10 mouse cellular contexts compared by ENCODE assay signal in genomic region chr8:106699588-106699987, GRCm38 (mm10). TPM values are rescaled to one million over a fixed set of nuclear protein-coding genes. Genes with fewer than 3 reads are reported as not detected.
DNase-seq lines count a peak whose midpoint lies in the region; ATAC-seq and TF ChIP-seq lines count a peak whose summit lies in the region.
"Had no signal": no experiment of that assay in that cellular context is flagged by ENCODE, and none has a peak within 500 bp of the region (broad histone marks: within the 10 kb centered on the region; RNA-seq: fewer than 3 reads in every experiment).

No protein-coding gene starts in this region.

- TF ChIP-seq EP300 in heart, postnatal 0 days (IDR thresholded peaks at IDR 0.05; ENCODE audit: low read depth) = no peak

- no peak for ATAC-seq in hindbrain, embryonic 11.5 days (ENCODE audit: low FRiP score)
- ATAC-seq in hindbrain, embryonic 12.5 days (ENCODE audit: low FRiP score) = no peak
- ATAC-seq in heart, postnatal 0 days (ENCODE audit: insufficient read depth, low read depth) = no peak

- TF ChIP-seq CTCF in heart, postnatal 0 days (IDR thresholded peaks at IDR 0.05; ENCODE audit: low read depth) = peak; percentile 84

- no peaks in the 10 kb centered on the region for H3K9me3 ChIP-seq in hindbrain, embryonic 11.5 days (ENCODE audit: control insufficient read depth, low read length)
- no peaks in the 10 kb centered on the region for H3K9me3 ChIP-seq in hindbrain, embryonic 12.5 days (replicated peaks)
- H3K9me3 ChIP-seq in heart, postnatal 0 days (replicated peaks; ENCODE audit: control insufficient read depth, low read length) = no peaks in the 10 kb centered on the region
- H3K9me3 ChIP-seq: neural tube, embryonic 12.5 days had no signal

- 0 out of 2 replicates have a peak, but pooled peaks cover 2% of the 10 kb centered on the region for H3K36me3 ChIP-seq in hindbrain, embryonic 11.5 days (ENCODE audit: control insufficient read depth, insufficient read depth, low read length)
- peaks cover 49% of the 10 kb centered on the region for H3K36me3 ChIP-seq in hindbrain, embryonic 12.5 days
- peaks cover 61% of the 10 kb centered on the region for H3K36me3 ChIP-seq in heart, postnatal 0 days (replicated peaks; ENCODE audit: control insufficient read depth, insufficient read depth, low read length)

- WGBS in hindbrain, embryonic 11.5 days = 75% methylated on average over 5 of the region's 5 CpGs
- 73% methylated on average over 5 of the region's 5 CpGs for WGBS in hindbrain, embryonic 12.5 days
- 63% methylated on average over 5 of the region's 5 CpGs for WGBS in heart, postnatal 0 days

- H3K4me2 ChIP-seq in hindbrain, embryonic 11.5 days (replicated peaks; ENCODE audit: low read depth, low read length) = no peak overlapping the region
- no peak overlapping the region for H3K4me2 ChIP-seq in hindbrain, embryonic 12.5 days (replicated peaks)
- no peak overlapping the region for H3K4me2 ChIP-seq in heart, postnatal 0 days (ENCODE audit: low read depth, low read length)
- H3K4me2 ChIP-seq: neural tube, embryonic 12.5 days had no signal

- H3K4me3 ChIP-seq in hindbrain, embryonic 11.5 days (ENCODE audit: low read depth, low read length) = no peak overlapping the region
- H3K4me3 ChIP-seq in hindbrain, embryonic 12.5 days = no peak overlapping the region
- no peak overlapping the region for H3K4me3 ChIP-seq in heart, postnatal 0 days (ENCODE audit: low read depth, low read length)
- H3K4me3 ChIP-seq: erythroblast, embryonic 14.5 days; neural tube, embryonic 12.5 days had no signal

- H3K9ac ChIP-seq in hindbrain, embryonic 11.5 days (ENCODE audit: low read depth, low read length) = no peak overlapping the region
- H3K9ac ChIP-seq in hindbrain, embryonic 12.5 days = no peak overlapping the region
- no peak overlapping the region for H3K9ac ChIP-seq in heart, postnatal 0 days (replicated peaks; ENCODE audit: low read depth, low read length)
- H3K9ac ChIP-seq: neural tube, embryonic 12.5 days had no signal

- no peaks in the 10 kb centered on the region for H3K27me3 ChIP-seq in hindbrain, embryonic 11.5 days (ENCODE audit: control insufficient read depth, insufficient read depth, low read length)
- no peaks in the 10 kb centered on the region for H3K27me3 ChIP-seq in hindbrain, embryonic 12.5 days
- no peaks in the 10 kb centered on the region for H3K27me3 ChIP-seq in heart, postnatal 0 days (ENCODE audit: control insufficient read depth, insufficient read depth, low read length)
- H3K27me3 ChIP-seq: neural tube, embryonic 12.5 days had no signal

- peak; percentile 80 for DNase-seq in hindbrain, embryonic 11.5 days (ENCODE audit: low spot score)
- DNase-seq in MEL-GATA-1-ER (ENCODE audit: extremely low read depth, low read depth) = peak; percentile 58
- peak; percentile 84 for DNase-seq in embryo, embryonic 10 days (ENCODE audit: low spot score)
- DNase-seq in heart, postnatal 0 days (ENCODE audit: low spot score) = peak; percentile 22
- peak; percentile 54 to 70 for DNase-seq in left cerebral cortex, postnatal 25 days (ENCODE audit: low spot score in 2 of 2)
- DNase-seq in ovary, postnatal 36 days (ENCODE audit: low spot score) = peak; percentile 69
- DNase-seq in urinary bladder, adult 2 months (ENCODE audit: low spot score) = peak; percentile 35

- intact Hi-C loops in left cerebral cortex, postnatal 25 days (cut with DNase I) = loop anchor here (2.0 kb wide), 1 partner anchor 303 kb away; no protein-coding TSS in a partner anchor

- no peak overlapping the region for H3K27ac ChIP-seq in hindbrain, embryonic 11.5 days (ENCODE audit: low read depth, low read length)
- no peak overlapping the region for H3K27ac ChIP-seq in hindbrain, embryonic 12.5 days
- no peak overlapping the region for H3K27ac ChIP-seq in heart, postnatal 0 days (ENCODE audit: low read depth)
- H3K27ac ChIP-seq: neural tube, embryonic 12.5 days had no signal

- H3K4me1 ChIP-seq in hindbrain, embryonic 11.5 days (replicated peaks; ENCODE audit: control insufficient read depth, insufficient read depth, low read length) = no peaks in the 10 kb centered on the region
- no peaks in the 10 kb centered on the region for H3K4me1 ChIP-seq in hindbrain, embryonic 12.5 days
- H3K4me1 ChIP-seq in heart, postnatal 0 days (ENCODE audit: control insufficient read depth, insufficient read depth) = no peaks in the 10 kb centered on the region
- H3K4me1 ChIP-seq: neural tube, embryonic 12.5 days had no signal

RNA-seq across cellular contexts. Expression of gene Tango6, which starts 16.7 kb away (rescaled TPM):
- 6.2 and 7.2 TPM in 2 replicates for polyA plus RNA-seq in hindbrain, embryonic 11.5 days (2014; fragmentation: Nextera tagmentation; extraction: Ambion mirVana)
- polyA plus RNA-seq in hindbrain, embryonic 12.5 days (2016; fragmentation: Nextera tagmentation; extraction: Ambion mirVana) = 10.3 and 10.8 TPM in 2 replicates
- 8.0 and 13.5 TPM in 2 replicates for total RNA-seq in heart, postnatal 0 days (2014; rRNA removed; ENCODE audit: low replicate concordance)
- 4.0 and 4.3 TPM in 2 replicates for polyA plus RNA-seq in heart, postnatal 0 days (2015; fragmentation: Nextera tagmentation; extraction: Ambion mirVana)
- 1 to 10 TPM; 5.7 to 7.0 TPM for total RNA-seq in left cerebral cortex, postnatal 25 days (2021)
- polyA plus RNA-seq in urinary bladder, adult 2 months (2012; rRNA removed) = 4.4 and 5.0 TPM in 2 replicates

Comparison
In these comparisons a context has a peak if more than half of its experiments do, and no peak if none do; other contexts are left out.
1. DNase-seq: peak in every context shown above with its lines; median percentile 84 in embryo, embryonic 10 days; 80 in hindbrain, embryonic 11.5 days; 69 in ovary, postnatal 36 days; 62 in left cerebral cortex, postnatal 25 days; 58 in MEL-GATA-1-ER; 35 in urinary bladder, adult 2 months; 22 in heart, postnatal 0 days.